Mouse (Mus musculus): ENCODE measurements around the gene Gtf3a. TPM values are rescaled to one million over a fixed set of nuclear protein-coding genes. Genes with fewer than 3 reads are reported as not detected.
"Not testable (repeated sequence)": the region's sequence is repeated elsewhere in the genome, so short reads cannot be mapped to it uniquely, and the experiment has no call there.

The Gtf3a gene
- total RNA-seq (2022), result 10 to 100 TPM; 20.9 to 24.1 (median 22.4) TPM

- DNase-seq (ENCODE audit: low spot score in 2 of 2), result peak; percentile 40 to 70
Measured at GRCm38 (mm10) chr5:146948508-146949088, at the start of gene Gtf3a. Gene Gtf3a (plus strand): TSS chr5:146948657.

- DNase-seq (ENCODE audit: low spot score in 2 of 2), result no peak
Measured at GRCm38 (mm10) chr5:146900331-146900730, 48.1 kb upstream of the Gtf3a start.

GRCm38 (mm10) chr5:146901501-146901900 lies 47.0 kb upstream of the Gtf3a start:
- DNase-seq (ENCODE audit: low spot score in 2 of 2), result no peak

- peak; percentile 38 to 81 for DNase-seq (ENCODE audit: low spot score in 2 of 2)
Measured at GRCm38 (mm10) chr5:146904404-146904803, 44.1 kb upstream of the Gtf3a start.

- DNase-seq (ENCODE audit: low spot score in 2 of 2), result peak in 1 of 2 experiments; percentile 72
Measured at GRCm38 (mm10) chr5:146905486-146906172, 42.8 kb upstream of the Gtf3a start.

- DNase-seq (ENCODE audit: low spot score in 2 of 2), result no peak
Measured at GRCm38 (mm10) chr5:146907533-146907932, 40.9 kb upstream of the Gtf3a start.

GRCm38 (mm10) chr5:146908629-146909028 lies 39.8 kb upstream of the Gtf3a start:
- DNase-seq (ENCODE audit: low spot score in 2 of 2), result no peak

GRCm38 (mm10) chr5:146912206-146912605 lies 36.3 kb upstream of the Gtf3a start:
- no peak for DNase-seq (ENCODE audit: low spot score in 2 of 2)

- no peak for DNase-seq (ENCODE audit: low spot score in 2 of 2)
Measured at GRCm38 (mm10) chr5:146913355-146913754, 35.1 kb upstream of the Gtf3a start.

- DNase-seq (ENCODE audit: low spot score in 2 of 2), result peak in 1 of 2 experiments; percentile 33
Measured at GRCm38 (mm10) chr5:146914088-146914766, 34.2 kb upstream of the Gtf3a start.

GRCm38 (mm10) chr5:146916273-146916672 lies 32.2 kb upstream of the Gtf3a start:
- DNase-seq (ENCODE audit: low spot score in 2 of 2), result no peak

- no peak for DNase-seq (ENCODE audit: low spot score in 2 of 2)
Measured at GRCm38 (mm10) chr5:146916806-146917205, 31.7 kb upstream of the Gtf3a start.

- DNase-seq (ENCODE audit: low spot score in 2 of 2), result not testable (repeated sequence)
Measured at GRCm38 (mm10) chr5:146917357-146917756, 31.1 kb upstream of the Gtf3a start.

- no peak for DNase-seq (ENCODE audit: low spot score in 2 of 2)
Measured at GRCm38 (mm10) chr5:146919874-146920273, 28.6 kb upstream of the Gtf3a start.

- DNase-seq (ENCODE audit: low spot score in 2 of 2), result no peak
Measured at GRCm38 (mm10) chr5:146920314-146921161, 27.9 kb upstream of the Gtf3a start.

- no peak for DNase-seq (ENCODE audit: low spot score in 2 of 2)
Measured at GRCm38 (mm10) chr5:146921224-146921623, 27.2 kb upstream of the Gtf3a start.

GRCm38 (mm10) chr5:146923547-146923946 lies 24.9 kb upstream of the Gtf3a start:
- no peak for DNase-seq (ENCODE audit: low spot score in 2 of 2)

GRCm38 (mm10) chr5:146926673-146927072 lies 21.8 kb upstream of the Gtf3a start:
- no peak for DNase-seq (ENCODE audit: low spot score in 2 of 2)

- DNase-seq (ENCODE audit: low spot score in 2 of 2), result no peak
Measured at GRCm38 (mm10) chr5:146931422-146931821, 17.0 kb upstream of the Gtf3a start.

- DNase-seq (ENCODE audit: low spot score in 2 of 2), result no peak
Measured at GRCm38 (mm10) chr5:146931904-146932553, 16.4 kb upstream of the Gtf3a start.

GRCm38 (mm10) chr5:146933466-146933865 lies 15.0 kb upstream of the Gtf3a start:
- no peak for DNase-seq (ENCODE audit: low spot score in 2 of 2)
